Mouse (Mus musculus) brain, embryonic 14.5 days (tissue): ENCODE measurements at regions not wholly inside any gene's neighbourhood (a gene's known extent, or its start where the extent isn't known, plus 50 kb on each side); places are given as distances from the start of the nearest gene placed in this dataset.

Experiments used
- CTCF ChIP-seq: fragments of 200-500 bp; IDR thresholded peaks from 2 replicates; pipeline ENCODE4 v1.5.1; 2012; ENCODE audit warnings: inconsistent platforms, mild to moderate bottlenecking, moderate library complexity, borderline replicate concordance; ENCODE audit not compliant: insufficient read depth, insufficient read length; ENCODE audit errors: extremely low read depth
- POLR2A ChIP-seq: fragments of 200-500 bp; IDR thresholded peaks from 2 replicates; pipeline ENCODE4 v1.6.1; 2012; ENCODE audit warnings: mild to moderate bottlenecking, inconsistent platforms, borderline replicate concordance; ENCODE audit not compliant: poor library complexity, insufficient read depth, insufficient read length, severe bottlenecking; ENCODE audit errors: extremely low read depth

DNA sequence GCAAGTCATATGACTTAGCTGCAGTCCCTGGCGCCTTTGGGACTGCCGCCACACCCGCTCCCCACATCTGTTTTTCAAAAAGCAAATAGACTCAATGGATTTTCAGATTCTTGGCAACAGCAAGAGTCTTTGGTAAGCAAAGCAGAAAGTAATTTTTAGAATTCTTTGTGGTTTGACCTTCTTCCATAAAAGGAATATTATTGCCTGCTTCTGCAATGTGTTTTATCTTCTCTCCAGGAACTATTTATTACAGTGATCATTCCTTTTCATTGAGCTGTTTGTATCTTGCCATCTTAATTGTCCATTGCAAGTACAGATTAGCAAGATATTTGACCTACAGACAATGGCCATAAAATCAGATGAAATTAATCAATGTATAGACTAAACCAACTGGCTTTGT is 184.2 kb upstream of the Cdh20 start:
- TF ChIP-seq CTCF (no peak), POLR2A (no peak)
